Mouse (Mus musculus): ENCODE measurements around the gene Tmem209. TPM values are rescaled to one million over a fixed set of nuclear protein-coding genes. Genes with fewer than 3 reads are reported as not detected.

Tmem209 gene
- polyA plus RNA-seq, 1 experiment from 2014 or later, result 44.1 TPM

- no peaks in the 10 kb centered on the region for H3K9me3 ChIP-seq (replicated peaks; ENCODE audit: control insufficient read depth, low read length)
- no peak overlapping the region for H3K4me2 ChIP-seq (ENCODE audit: low read depth, low read length)
- H3K9ac ChIP-seq (replicated peaks; ENCODE audit: low read length), result no peak overlapping the region
- no peak overlapping the region for H3K4me3 ChIP-seq (ENCODE audit: low read depth, low read length)
- ATAC-seq (replicated peaks; ENCODE audit: insufficient number of reproducible peaks, low FRiP score, low TSS enrichment, low read depth) (no peak), DNase-seq (ENCODE audit: low spot score) (no peak)
- no peaks in the 10 kb centered on the region for H3K4me1 ChIP-seq (ENCODE audit: control insufficient read depth, insufficient read depth, low read length)
- no peaks in the 10 kb centered on the region for H3K27me3 ChIP-seq (ENCODE audit: control insufficient read depth, insufficient read depth, low read length)
- H3K36me3 ChIP-seq (replicated peaks; ENCODE audit: control insufficient read depth, insufficient read depth, low read depth, low read length), result peaks cover 14% of the 10 kb centered on the region
- H3K27ac ChIP-seq (replicated peaks; ENCODE audit: low read depth, low read length), result no peak overlapping the region
- WGBS, result 89% methylated on average over 6 of the region's 6 CpGs
These were observed 23.1 kb downstream of the Tmem209 start for GRCm38 (mm10) chr6:30486504-30486903.

- no peak overlapping the region for H3K4me2 ChIP-seq (ENCODE audit: low read depth, low read length)
- DNase-seq (ENCODE audit: low spot score) (no peak), ATAC-seq (replicated peaks; ENCODE audit: insufficient number of reproducible peaks, low FRiP score, low TSS enrichment, low read depth) (no peak)
- H3K36me3 ChIP-seq (replicated peaks; ENCODE audit: control insufficient read depth, insufficient read depth, low read depth, low read length), result peaks cover 14% of the 10 kb centered on the region
- H3K9ac ChIP-seq (replicated peaks; ENCODE audit: low read length), result no peak overlapping the region
- WGBS, result 83% methylated on average over 2 of the region's 2 CpGs
- H3K27me3 ChIP-seq (ENCODE audit: control insufficient read depth, insufficient read depth, low read length), result no peaks in the 10 kb centered on the region
- H3K4me3 ChIP-seq (ENCODE audit: low read depth, low read length), result no peak overlapping the region
- H3K27ac ChIP-seq (replicated peaks; ENCODE audit: low read depth, low read length), result no peak overlapping the region
- H3K4me1 ChIP-seq (ENCODE audit: control insufficient read depth, insufficient read depth, low read length), result no peaks in the 10 kb centered on the region
- no peaks in the 10 kb centered on the region for H3K9me3 ChIP-seq (replicated peaks; ENCODE audit: control insufficient read depth, low read length)
These were observed 26.7 kb downstream of the Tmem209 start for GRCm38 (mm10) chr6:30482908-30483307.

GRCm38 (mm10) chr6:30479418-30479817 is 30.2 kb downstream of the Tmem209 start:
- peaks cover 7% of the 10 kb centered on the region for H3K36me3 ChIP-seq (replicated peaks; ENCODE audit: control insufficient read depth, insufficient read depth, low read depth, low read length)
- H3K4me2 ChIP-seq (ENCODE audit: low read depth, low read length), result no peak overlapping the region
- DNase-seq (ENCODE audit: low spot score) (no peak), ATAC-seq (replicated peaks; ENCODE audit: insufficient number of reproducible peaks, low FRiP score, low TSS enrichment, low read depth) (no peak)
- no peak overlapping the region for H3K9ac ChIP-seq (replicated peaks; ENCODE audit: low read length)
- H3K27ac ChIP-seq (replicated peaks; ENCODE audit: low read depth, low read length), result no peak overlapping the region
- no peaks in the 10 kb centered on the region for H3K4me1 ChIP-seq (ENCODE audit: control insufficient read depth, insufficient read depth, low read length)
- H3K4me3 ChIP-seq (ENCODE audit: low read depth, low read length), result no peak overlapping the region
- H3K27me3 ChIP-seq (ENCODE audit: control insufficient read depth, insufficient read depth, low read length), result no peaks in the 10 kb centered on the region
- no peaks in the 10 kb centered on the region for H3K9me3 ChIP-seq (replicated peaks; ENCODE audit: control insufficient read depth, low read length)
- WGBS, result 94% methylated on average over 3 of the region's 3 CpGs

GRCm38 (mm10) chr6:30477784-30478183 is 31.8 kb downstream of the Tmem209 start:
- DNase-seq (ENCODE audit: low spot score), result no peak
- H3K4me3 ChIP-seq (ENCODE audit: low read depth, low read length), result no peak overlapping the region
- no peak overlapping the region for H3K27ac ChIP-seq (replicated peaks; ENCODE audit: low read depth, low read length)
- ATAC-seq (replicated peaks; ENCODE audit: insufficient number of reproducible peaks, low FRiP score, low TSS enrichment, low read depth), result no peak
- no peaks in the 10 kb centered on the region for H3K27me3 ChIP-seq (ENCODE audit: control insufficient read depth, insufficient read depth, low read length)
- 0 out of 2 replicates have a peak, but pooled peaks cover 2% of the 10 kb centered on the region for H3K36me3 ChIP-seq (replicated peaks; ENCODE audit: control insufficient read depth, insufficient read depth, low read depth, low read length)
- H3K4me1 ChIP-seq (ENCODE audit: control insufficient read depth, insufficient read depth, low read length), result no peaks in the 10 kb centered on the region
- WGBS, result 88% methylated on average over 6 of the region's 6 CpGs
- no peak overlapping the region for H3K4me2 ChIP-seq (ENCODE audit: low read depth, low read length)
- no peak overlapping the region for H3K9ac ChIP-seq (replicated peaks; ENCODE audit: low read length)
- no peaks in the 10 kb centered on the region for H3K9me3 ChIP-seq (replicated peaks; ENCODE audit: control insufficient read depth, low read length)

- H3K9me3 ChIP-seq (replicated peaks; ENCODE audit: control insufficient read depth, low read length), result no peaks in the 10 kb centered on the region
- H3K27ac ChIP-seq (replicated peaks; ENCODE audit: low read depth, low read length), result no peak overlapping the region
- no peak overlapping the region for H3K4me3 ChIP-seq (ENCODE audit: low read depth, low read length)
- 82% methylated on average over 8 of the region's 8 CpGs for WGBS
- no peak for DNase-seq (ENCODE audit: low spot score)
- no peak for ATAC-seq (replicated peaks; ENCODE audit: insufficient number of reproducible peaks, low FRiP score, low TSS enrichment, low read depth)
- H3K4me1 ChIP-seq (ENCODE audit: control insufficient read depth, insufficient read depth, low read length), result no peaks in the 10 kb centered on the region
- H3K4me2 ChIP-seq (ENCODE audit: low read depth, low read length), result no peak overlapping the region
- no peaks in the 10 kb centered on the region for H3K27me3 ChIP-seq (ENCODE audit: control insufficient read depth, insufficient read depth, low read length)
- no peak overlapping the region for H3K9ac ChIP-seq (replicated peaks; ENCODE audit: low read length)
- H3K36me3 ChIP-seq (replicated peaks; ENCODE audit: control insufficient read depth, insufficient read depth, low read depth, low read length), result no peaks in the 10 kb centered on the region
These were observed 32.3 kb downstream of the Tmem209 start for GRCm38 (mm10) chr6:30477210-30477714.

- H3K27ac ChIP-seq (replicated peaks; ENCODE audit: low read depth, low read length), result no peak overlapping the region
- no peak overlapping the region for H3K4me2 ChIP-seq (ENCODE audit: low read depth, low read length)
- WGBS, result 72% methylated on average over 10 of the region's 10 CpGs
- no peaks in the 10 kb centered on the region for H3K4me1 ChIP-seq (ENCODE audit: control insufficient read depth, insufficient read depth, low read length)
- no peaks in the 10 kb centered on the region for H3K36me3 ChIP-seq (replicated peaks; ENCODE audit: control insufficient read depth, insufficient read depth, low read depth, low read length)
- H3K4me3 ChIP-seq (ENCODE audit: low read depth, low read length), result no peak overlapping the region
- H3K9ac ChIP-seq (replicated peaks; ENCODE audit: low read length), result no peak overlapping the region
- ATAC-seq (replicated peaks; ENCODE audit: insufficient number of reproducible peaks, low FRiP score, low TSS enrichment, low read depth), result no peak
- no peak for DNase-seq (ENCODE audit: low spot score)
- H3K9me3 ChIP-seq (replicated peaks; ENCODE audit: control insufficient read depth, low read length), result no peaks in the 10 kb centered on the region
- no peaks in the 10 kb centered on the region for H3K27me3 ChIP-seq (ENCODE audit: control insufficient read depth, insufficient read depth, low read length)
These were observed 33.4 kb downstream of the Tmem209 start for GRCm38 (mm10) chr6:30476025-30476765.

GRCm38 (mm10) chr6:30471706-30472105 is 37.9 kb downstream of the Tmem209 start:
- Histone ChIP-seq H3K4me2 (ENCODE audit: low read depth, low read length) (no peak overlapping the region), H3K9me3 (replicated peaks; ENCODE audit: control insufficient read depth, low read length) (no peaks in the 10 kb centered on the region), H3K4me1 (ENCODE audit: control insufficient read depth, insufficient read depth, low read length) (no peaks in the 10 kb centered on the region), H3K27ac (replicated peaks; ENCODE audit: low read depth, low read length) (no peak overlapping the region), H3K27me3 (ENCODE audit: control insufficient read depth, insufficient read depth, low read length) (no peaks in the 10 kb centered on the region), H3K36me3 (replicated peaks; ENCODE audit: control insufficient read depth, insufficient read depth, low read depth, low read length) (no peaks in the 10 kb centered on the region), H3K4me3 (ENCODE audit: low read depth, low read length) (no peak overlapping the region), H3K9ac (replicated peaks; ENCODE audit: low read length) (no peak overlapping the region)
- DNase-seq (ENCODE audit: low spot score) (peak; percentile 57), ATAC-seq (replicated peaks; ENCODE audit: insufficient number of reproducible peaks, low FRiP score, low TSS enrichment, low read depth) (no peak)
- 58% methylated on average over 3 of the region's 3 CpGs for WGBS

GRCm38 (mm10) chr6:30469370-30469769 is 40.2 kb downstream of the Tmem209 start:
- no peak overlapping the region for H3K27ac ChIP-seq (replicated peaks; ENCODE audit: low read depth, low read length)
- no peak overlapping the region for H3K9ac ChIP-seq (replicated peaks; ENCODE audit: low read length)
- no peaks in the 10 kb centered on the region for H3K9me3 ChIP-seq (replicated peaks; ENCODE audit: control insufficient read depth, low read length)
- H3K4me3 ChIP-seq (ENCODE audit: low read depth, low read length), result no peak overlapping the region
- no peak overlapping the region for H3K4me2 ChIP-seq (ENCODE audit: low read depth, low read length)
- H3K4me1 ChIP-seq (ENCODE audit: control insufficient read depth, insufficient read depth, low read length), result no peaks in the 10 kb centered on the region
- H3K27me3 ChIP-seq (ENCODE audit: control insufficient read depth, insufficient read depth, low read length), result no peaks in the 10 kb centered on the region
- H3K36me3 ChIP-seq (replicated peaks; ENCODE audit: control insufficient read depth, insufficient read depth, low read depth, low read length), result no peaks in the 10 kb centered on the region
- 91% methylated on average over 12 of the region's 12 CpGs for WGBS
- no peak for ATAC-seq (replicated peaks; ENCODE audit: insufficient number of reproducible peaks, low FRiP score, low TSS enrichment, low read depth)
- DNase-seq (ENCODE audit: low spot score), result no peak
